Mouse (Mus musculus) heart, adult 2 months (tissue): ENCODE measurements around the gene Tln1.

Experiments
- CTCF ChIP-seq: fragments of 200-600 bp; IDR thresholded peaks from 2 replicates; pipeline ENCODE4 v1.8.1; 2022; ENCODE audit warnings: antibody characterized with exemption, mild to moderate bottlenecking, moderate library complexity
- EP300 ChIP-seq: fragments of 200-500 bp; IDR thresholded peaks from 2 replicates; pipeline ENCODE4 v1.6.1; 2011; ENCODE audit warnings: low read depth, low read length, control low read depth; ENCODE audit not compliant: insufficient read depth
- POLR2A ChIP-seq: fragments of 200-500 bp; IDR thresholded peaks from 2 replicates; pipeline ENCODE4 v1.6.1; 2011; ENCODE audit warnings: mild to moderate bottlenecking, low read depth, low read length, control low read depth; ENCODE audit not compliant: insufficient read depth

GRCm38 (mm10) chr4:43555926-43556325, 6.6 kb downstream of the Tln1 start:
- TF ChIP-seq EP300, result no peak
- no peak for TF ChIP-seq CTCF
- TF ChIP-seq POLR2A, result no peak
